Mouse (Mus musculus) hindbrain, embryonic 15.5 days (tissue): ENCODE measurements around the gene Gfap. TPM values are rescaled to one million over a fixed set of nuclear protein-coding genes. Genes with fewer than 3 reads are reported as not detected.

Source experiments
- ATAC-seq: fragments of 200-750 bp; cut with Nextera tagmentation; 2 replicates; pipeline ENCODE4 v1.8.0; 2017; ENCODE audit warnings: low read depth, moderate number of reproducible peaks, moderate TSS enrichment; ENCODE audit not compliant: low FRiP score
- H3K27ac ChIP-seq: fragments of 300-500 bp; sonication (generic); replicated peaks from 2 replicates; pipeline ENCODE4 v1.5.1; 2015; ENCODE audit warnings: mild to moderate bottlenecking, inconsistent platforms
- H3K27me3 ChIP-seq: fragments of 300-500 bp; sonication (generic); 2 replicates; pipeline ENCODE4 v1.6.1; 2015; ENCODE audit warnings: control low read depth, inconsistent platforms
- H3K36me3 ChIP-seq: fragments of 300-500 bp; sonication (generic); 2 replicates; pipeline ENCODE4 v1.6.1; 2015; ENCODE audit warnings: control low read depth, inconsistent platforms
- H3K4me1 ChIP-seq: fragments of 300-500 bp; sonication (generic); replicated peaks from 2 replicates; pipeline ENCODE4 v1.6.1; 2015; ENCODE audit warnings: control low read depth, inconsistent platforms
- H3K4me2 ChIP-seq: fragments of 300-500 bp; sonication (generic); 2 replicates; pipeline ENCODE4 v1.6.1; 2015; ENCODE audit warnings: moderate library complexity, mild to moderate bottlenecking, inconsistent platforms
- H3K4me3 ChIP-seq: fragments of 300-500 bp; sonication (generic); 2 replicates; pipeline ENCODE4 v1.5.1; 2015; ENCODE audit warnings: mild to moderate bottlenecking, inconsistent platforms
- H3K9ac ChIP-seq: fragments of 300-500 bp; sonication (generic); 2 replicates; pipeline ENCODE4 v1.6.1; 2015; ENCODE audit warnings: inconsistent platforms
- H3K9me3 ChIP-seq: fragments of 300-500 bp; sonication (generic); 2 replicates; pipeline ENCODE4 v1.6.1; 2016; ENCODE audit warnings: control low read depth, inconsistent platforms
- WGBS: fragments of 180-500 bp; shearing (Covaris S2); methylation state at CpG from one replicate; pipeline ENCODE4 v1.1.7; 2015; 5-methylcytosine and 5-hydroxymethylcytosine counted together
- polyA plus RNA-seq: library from polyadenylated mRNA; unstranded; fragments of >200 nt; fragmentation: Nextera tagmentation; extraction: Ambion mirVana; gene quantifications from 2 replicates; pipeline ENCODE4 v1.2.1, GENCODE M21; 2015

Gfap gene
- polyA plus RNA-seq, 1 experiment from 2014 or later = 1.8 TPM

GRCm38 (mm10) chr11:102859933-102860332, 40.8 kb downstream of the Gfap start:
- H3K36me3 ChIP-seq = peaks cover 64% of the 10 kb centered on the region

GRCm38 (mm10) chr11:102858951-102859350, 41.8 kb downstream of the Gfap start:
- WGBS = 70% methylated on average over 11 of the region's 11 CpGs
- Histone ChIP-seq H3K9me3 (no peaks in the 10 kb centered on the region), H3K36me3 (peaks cover 70% of the 10 kb centered on the region), H3K4me2 (no peak overlapping the region), H3K27ac (no peak overlapping the region; the same call in 1 of the 2 replicates), H3K9ac (no peak overlapping the region), H3K27me3 (no peaks in the 10 kb centered on the region), H3K4me1 (no peaks in the 10 kb centered on the region), H3K4me3 (no peak overlapping the region)
- no peak; the same call in 1 of the 2 replicates for ATAC-seq

More at GRCm38 (mm10) chr11:102859933-102860332, 40.8 kb downstream of the Gfap start:
- H3K4me2 ChIP-seq = no peak overlapping the region
- no peak overlapping the region for H3K4me3 ChIP-seq
- ATAC-seq = 0 out of 2 replicates have a peak, but pooled peaks have one; percentile 23
- WGBS = 71% methylated on average over 8 of the region's 8 CpGs
- H3K27me3 ChIP-seq = no peaks in the 10 kb centered on the region
- no peaks in the 10 kb centered on the region for H3K9me3 ChIP-seq
- no peak overlapping the region for H3K27ac ChIP-seq
- no peaks in the 10 kb centered on the region for H3K4me1 ChIP-seq
- no peak overlapping the region for H3K9ac ChIP-seq

GRCm38 (mm10) chr11:102855941-102856340, 44.8 kb downstream of the Gfap start:
- Histone ChIP-seq H3K4me3 (no peak overlapping the region), H3K27me3 (no peaks in the 10 kb centered on the region), H3K27ac (no peak overlapping the region), H3K4me2 (no peak overlapping the region), H3K4me1 (no peaks in the 10 kb centered on the region), H3K36me3 (peaks cover 71% of the 10 kb centered on the region), H3K9me3 (no peaks in the 10 kb centered on the region), H3K9ac (no peak overlapping the region)
- no peak for ATAC-seq
- WGBS = 87% methylated on average over 6 of the region's 6 CpGs

- H3K4me3 ChIP-seq = no peak overlapping the region
These were observed 47.0 kb downstream of the Gfap start for GRCm38 (mm10) chr11:102853760-102854159.

GRCm38 (mm10) chr11:102851883-102852282, 48.8 kb downstream of the Gfap start:
- Histone ChIP-seq H3K27me3 (no peaks in the 10 kb centered on the region), H3K27ac (no peak overlapping the region), H3K4me2 (no peak overlapping the region), H3K36me3 (peaks cover 71% of the 10 kb centered on the region), H3K4me1 (no peaks in the 10 kb centered on the region), H3K4me3 (no peak overlapping the region), H3K9ac (no peak overlapping the region), H3K9me3 (no peaks in the 10 kb centered on the region)
- WGBS = 74% methylated on average over 5 of the region's 5 CpGs
- ATAC-seq = no peak

More at GRCm38 (mm10) chr11:102853760-102854159, 47.0 kb downstream of the Gfap start:
- Histone ChIP-seq H3K4me2 (no peak overlapping the region), H3K9me3 (no peaks in the 10 kb centered on the region), H3K36me3 (peaks cover 69% of the 10 kb centered on the region), H3K9ac (no peak overlapping the region), H3K27me3 (no peaks in the 10 kb centered on the region), H3K27ac (no peak overlapping the region), H3K4me1 (no peaks in the 10 kb centered on the region)
- no peak for ATAC-seq

- ATAC-seq = no peak
- Histone ChIP-seq H3K27me3 (no peaks in the 10 kb centered on the region), H3K4me2 (no peak overlapping the region), H3K4me1 (no peaks in the 10 kb centered on the region), H3K27ac (no peak overlapping the region), H3K4me3 (no peak overlapping the region), H3K9me3 (no peaks in the 10 kb centered on the region), H3K9ac (no peak overlapping the region), H3K36me3 (peaks cover 89% of the 10 kb centered on the region)
- WGBS = 91% methylated on average over 10 of the region's 10 CpGs
These were observed 54.8 kb downstream of the Gfap start for GRCm38 (mm10) chr11:102845926-102846325.

GRCm38 (mm10) chr11:102838616-102839150, 62.0 kb downstream of the Gfap start:
- Histone ChIP-seq H3K9ac (no peak overlapping the region), H3K4me3 (no peak overlapping the region), H3K27me3 (no peaks in the 10 kb centered on the region), H3K27ac (no peak overlapping the region), H3K4me1 (no peaks in the 10 kb centered on the region), H3K4me2 (no peak overlapping the region), H3K9me3 (no peaks in the 10 kb centered on the region), H3K36me3 (peaks cover 58% of the 10 kb centered on the region)
- WGBS = 89% methylated on average over 9 of the region's 9 CpGs
- no peak for ATAC-seq

- Histone ChIP-seq H3K4me2 (no peak overlapping the region), H3K9me3 (no peaks in the 10 kb centered on the region), H3K4me3 (no peak overlapping the region), H3K9ac (no peak overlapping the region), H3K27me3 (no peaks in the 10 kb centered on the region), H3K4me1 (no peaks in the 10 kb centered on the region), H3K36me3 (peaks cover 54% of the 10 kb centered on the region), H3K27ac (no peak overlapping the region)
- no peak for ATAC-seq
- 96% methylated on average over 2 of the region's 2 CpGs for WGBS
These were observed 62.6 kb downstream of the Gfap start for GRCm38 (mm10) chr11:102838126-102838525.

GRCm38 (mm10) chr11:102837385-102837784, 63.3 kb downstream of the Gfap start:
- Histone ChIP-seq H3K36me3 (peaks cover 48% of the 10 kb centered on the region), H3K27ac (no peak overlapping the region; the same call in 1 of the 2 replicates), H3K9ac (no peak overlapping the region), H3K4me1 (no peaks in the 10 kb centered on the region), H3K9me3 (no peaks in the 10 kb centered on the region), H3K4me2 (no peak overlapping the region), H3K27me3 (no peaks in the 10 kb centered on the region), H3K4me3 (no peak overlapping the region)
- WGBS = 93% methylated on average over 1 of the region's 1 CpGs
- no peak for ATAC-seq

Other genes starting within 250 kb of the Gfap start
- gene Meioc, start 237.2 kb downstream of the Gfap start, polyA plus RNA-seq = 0.09 and 0.16 TPM in 2 replicates
- gene Ccdc43, start 203.1 kb downstream of the Gfap start, polyA plus RNA-seq = 34.2 and 35.5 TPM in 2 replicates
- gene Adam11, start 139.5 kb downstream of the Gfap start, polyA plus RNA-seq = 25.6 and 25.9 TPM in 2 replicates
- 32.5 and 32.8 TPM in 2 replicates for gene Gjc1, start 81.2 kb downstream of the Gfap start, polyA plus RNA-seq
- gene Higd1b, start 65.1 kb downstream of the Gfap start, polyA plus RNA-seq = 12.1 and 13.9 TPM in 2 replicates
- gene Eftud2, start 19.9 kb downstream of the Gfap start, polyA plus RNA-seq = 133 and 142 TPM in 2 replicates
- gene Ccdc103, start 19.7 kb downstream of the Gfap start, polyA plus RNA-seq = 2.0 and 2.1 TPM in 2 replicates
- 0.13 TPM in 1 of 2 replicates, not detected in the other for gene Fam187a, start 15.7 kb downstream of the Gfap start, polyA plus RNA-seq
- 2.1 and 3.6 TPM in 2 replicates for gene Kif18b, start 24.2 kb upstream of the Gfap start, polyA plus RNA-seq
- gene C1ql1, start 45.8 kb upstream of the Gfap start, polyA plus RNA-seq = 9.8 and 11.1 TPM in 2 replicates
- gene Nmt1, start 127.3 kb upstream of the Gfap start, polyA plus RNA-seq = 32.4 and 34.7 TPM in 2 replicates
- 152 and 194 TPM in 2 replicates for gene Dcakd, start 127.4 kb upstream of the Gfap start, polyA plus RNA-seq
- 3.7 and 4.4 TPM in 2 replicates for gene Plcd3, start 200.7 kb upstream of the Gfap start, polyA plus RNA-seq
- gene Acbd4, start 200.8 kb upstream of the Gfap start, polyA plus RNA-seq = 11.1 and 13.3 TPM in 2 replicates
- gene Hexim1, start 215.3 kb upstream of the Gfap start, polyA plus RNA-seq = 3.7 and 3.9 TPM in 2 replicates
- gene Hexim2, start 231.5 kb upstream of the Gfap start, polyA plus RNA-seq = 23.5 and 28.4 TPM in 2 replicates